Mouse (Mus musculus) hindbrain, embryonic 11.5 days (tissue): ENCODE measurements around the gene Sipa1l3. TPM values are rescaled to one million over a fixed set of nuclear protein-coding genes. Genes with fewer than 3 reads are reported as not detected.
A peak's percentile ranks its signal among the peaks of the same experiment; 100 is the strongest.

Experiments
- ATAC-seq: fragments of 200-750 bp; cut with Nextera tagmentation; 2 replicates; pipeline ENCODE4 v1.8.0; 2017; ENCODE audit warnings: mild to moderate bottlenecking, moderate TSS enrichment, moderate library complexity; ENCODE audit not compliant: low FRiP score
- DNase-seq: peaks from one replicate; pipeline ENCODE4 v3.0.0-alpha.2; 2015; ENCODE audit warnings: low spot score
- H3K27ac ChIP-seq: fragments of 300-500 bp; sonication (generic); 2 replicates; pipeline ENCODE4 v1.5.1; 2014; ENCODE audit warnings: mild to moderate bottlenecking, low read depth, low read length
- H3K27me3 ChIP-seq: fragments of 300-500 bp; sonication (generic); 2 replicates; pipeline ENCODE4 v1.6.1; 2014; ENCODE audit warnings: mild to moderate bottlenecking, low read length, moderate library complexity, mixed read lengths; ENCODE audit not compliant: control insufficient read depth, insufficient read depth
- H3K36me3 ChIP-seq: fragments of 300-500 bp; sonication (generic); 2 replicates; pipeline ENCODE4 v1.6.1; 2014; ENCODE audit warnings: mild to moderate bottlenecking, low read length, moderate library complexity, mixed read lengths; ENCODE audit not compliant: control insufficient read depth, insufficient read depth
- H3K4me1 ChIP-seq: fragments of 300-500 bp; sonication (generic); replicated peaks from 2 replicates; pipeline ENCODE4 v1.6.1; 2014; ENCODE audit warnings: low read length, mixed read lengths; ENCODE audit not compliant: control insufficient read depth, insufficient read depth
- H3K4me2 ChIP-seq: fragments of 300-500 bp; sonication (generic); replicated peaks from 2 replicates; pipeline ENCODE4 v1.6.1; 2014; ENCODE audit warnings: mild to moderate bottlenecking, low read depth, low read length
- H3K4me3 ChIP-seq: fragments of 300-500 bp; sonication (generic); 2 replicates; pipeline ENCODE4 v1.5.1; 2014; ENCODE audit warnings: low read depth, low read length
- H3K9ac ChIP-seq: fragments of 300-500 bp; sonication (generic); 2 replicates; pipeline ENCODE4 v1.6.1; 2014; ENCODE audit warnings: low read depth, low read length
- H3K9me3 ChIP-seq: fragments of 300-500 bp; sonication (generic); 2 replicates; pipeline ENCODE4 v1.6.1; 2016; ENCODE audit warnings: low read length; ENCODE audit not compliant: control insufficient read depth
- WGBS: fragments of 180-500 bp; shearing (Covaris S2); extraction: QIAGEN DNeasy Blood & Tissue Kit; methylation state at CpG from one replicate; pipeline ENCODE4 v1.1.7; 2014; 5-methylcytosine and 5-hydroxymethylcytosine counted together
- polyA plus RNA-seq: library from polyadenylated mRNA; unstranded; fragments of >200 nt; fragmentation: Nextera tagmentation; extraction: Ambion mirVana; gene quantifications from 2 replicates; pipeline ENCODE4 v1.2.1, GENCODE M21; 2014

Sipa1l3 gene
- polyA plus RNA-seq, 1 experiment from 2014 or later, result 11.2 TPM

DNA sequence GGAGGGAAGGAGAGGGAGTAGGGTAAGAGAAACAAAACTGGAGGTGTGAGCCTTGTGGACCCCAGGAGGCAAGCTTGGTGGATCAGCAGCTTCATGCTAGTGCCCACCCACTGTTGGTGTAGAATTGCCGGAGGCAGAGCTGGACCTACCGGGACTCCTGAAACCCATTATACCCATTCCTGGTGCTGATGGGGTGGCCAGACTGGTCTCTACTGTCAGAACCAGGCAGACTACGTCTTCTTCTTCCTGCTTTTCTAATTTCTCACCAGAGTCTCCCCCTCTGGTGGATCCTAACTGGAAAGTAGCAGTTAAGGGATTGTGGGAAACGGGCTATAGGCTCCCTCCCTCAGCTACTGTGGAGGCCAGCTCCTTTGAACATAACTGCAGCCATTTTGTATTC lies 23.2 kb upstream of the Sipa1l3 start:
- H3K4me3 ChIP-seq, result no peak overlapping the region
- ATAC-seq, result no peak
- no peaks in the 10 kb centered on the region for H3K36me3 ChIP-seq
- H3K27me3 ChIP-seq, result no peaks in the 10 kb centered on the region
- no peak overlapping the region for H3K9ac ChIP-seq
- no peak overlapping the region for H3K27ac ChIP-seq
- no peak overlapping the region for H3K4me2 ChIP-seq
- 85% methylated on average over 4 of the region's 4 CpGs for whole genome bisulfite sequencing
- H3K9me3 ChIP-seq, result no peaks in the 10 kb centered on the region
- H3K4me1 ChIP-seq, result no peaks in the 10 kb centered on the region
- DNase-seq, result no peak

DNA sequence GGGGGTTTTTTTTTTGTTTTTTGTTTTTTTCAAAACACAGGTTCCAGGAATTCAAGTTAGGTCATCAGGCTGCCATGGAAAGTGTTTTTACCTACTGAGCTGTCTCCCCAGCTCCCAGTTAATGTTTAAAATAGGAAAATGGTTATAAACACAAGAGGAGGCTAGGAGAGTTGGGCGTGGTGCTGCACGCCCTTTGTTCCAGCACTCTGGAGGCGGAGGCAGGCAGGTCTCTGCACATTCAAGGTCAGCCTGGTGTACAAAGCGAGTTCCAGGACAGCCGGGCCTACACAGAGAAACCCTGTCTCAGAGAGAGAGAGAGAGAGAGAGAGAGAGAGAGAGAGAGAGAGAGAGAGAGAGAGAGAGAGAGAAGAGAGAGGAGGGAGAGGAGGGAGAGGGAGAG lies 22.7 kb upstream of the Sipa1l3 start:
- 95% methylated on average over 5 of the region's 5 CpGs for WGBS
- no peaks in the 10 kb centered on the region for H3K4me1 ChIP-seq
- DNase-seq (no peak), ATAC-seq (no peak)
- no peaks in the 10 kb centered on the region for H3K9me3 ChIP-seq
- H3K4me2 ChIP-seq, result no peak overlapping the region
- H3K4me3 ChIP-seq, result no peak overlapping the region
- H3K36me3 ChIP-seq, result no peaks in the 10 kb centered on the region
- H3K27ac ChIP-seq, result no peak overlapping the region
- H3K27me3 ChIP-seq, result no peaks in the 10 kb centered on the region
- no peak overlapping the region for H3K9ac ChIP-seq

DNA sequence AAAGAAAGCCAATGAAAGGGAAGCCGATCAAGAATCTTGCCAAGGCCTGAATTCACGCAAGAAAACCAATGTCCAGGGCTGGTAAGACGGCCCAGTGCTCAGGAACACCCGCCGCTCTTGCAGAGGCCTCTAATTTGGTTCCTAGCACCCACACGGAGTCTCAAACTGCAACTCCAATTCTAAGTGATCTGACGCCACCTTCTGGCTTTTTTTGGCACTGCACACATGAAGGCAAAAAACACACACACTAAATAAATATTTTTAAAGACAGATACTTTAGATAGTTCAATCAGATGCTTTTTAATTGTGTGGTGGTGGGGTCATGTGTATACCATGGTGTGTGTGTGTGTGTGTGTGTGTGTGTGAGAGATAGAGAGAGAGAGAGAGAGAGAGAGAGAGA lies 22.2 kb upstream of the Sipa1l3 start:
- Histone ChIP-seq H3K27ac (no peak overlapping the region), H3K9ac (no peak overlapping the region), H3K36me3 (no peaks in the 10 kb centered on the region), H3K27me3 (no peaks in the 10 kb centered on the region), H3K4me2 (no peak overlapping the region), H3K4me3 (no peak overlapping the region), H3K4me1 (no peaks in the 10 kb centered on the region), H3K9me3 (no peaks in the 10 kb centered on the region)
- DNase-seq (no peak), ATAC-seq (no peak)
- 90% methylated on average over 7 of the region's 7 CpGs for WGBS

GRCm38 (mm10) chr7:29523700-29524099 lies 5.3 kb upstream of the Sipa1l3 start:
- ATAC-seq (no peak), DNase-seq (peak; percentile 83)
- no peaks in the 10 kb centered on the region for H3K4me1 ChIP-seq
- H3K27ac ChIP-seq, result no peak overlapping the region
- H3K9ac ChIP-seq, result no peak overlapping the region
- H3K4me3 ChIP-seq, result no peak overlapping the region
- H3K9me3 ChIP-seq, result no peaks in the 10 kb centered on the region
- no peak overlapping the region for H3K4me2 ChIP-seq
- H3K27me3 ChIP-seq, result no peaks in the 10 kb centered on the region
- no peaks in the 10 kb centered on the region for H3K36me3 ChIP-seq
- 2% methylated on average over 5 of the region's 5 CpGs for WGBS

GRCm38 (mm10) chr7:29521841-29522575 lies 3.6 kb upstream of the Sipa1l3 start:
- no peak for ATAC-seq
- no peak overlapping the region for H3K9ac ChIP-seq
- WGBS, result 63% methylated on average over 5 of the region's 5 CpGs
- H3K4me2 ChIP-seq, result no peak overlapping the region
- H3K36me3 ChIP-seq, result no peaks in the 10 kb centered on the region
- no peak overlapping the region for H3K27ac ChIP-seq
- H3K4me1 ChIP-seq, result no peaks in the 10 kb centered on the region
- H3K4me3 ChIP-seq, result no peak overlapping the region
- H3K27me3 ChIP-seq, result no peaks in the 10 kb centered on the region
- no peaks in the 10 kb centered on the region for H3K9me3 ChIP-seq
- DNase-seq, result peak; percentile 85

DNA sequence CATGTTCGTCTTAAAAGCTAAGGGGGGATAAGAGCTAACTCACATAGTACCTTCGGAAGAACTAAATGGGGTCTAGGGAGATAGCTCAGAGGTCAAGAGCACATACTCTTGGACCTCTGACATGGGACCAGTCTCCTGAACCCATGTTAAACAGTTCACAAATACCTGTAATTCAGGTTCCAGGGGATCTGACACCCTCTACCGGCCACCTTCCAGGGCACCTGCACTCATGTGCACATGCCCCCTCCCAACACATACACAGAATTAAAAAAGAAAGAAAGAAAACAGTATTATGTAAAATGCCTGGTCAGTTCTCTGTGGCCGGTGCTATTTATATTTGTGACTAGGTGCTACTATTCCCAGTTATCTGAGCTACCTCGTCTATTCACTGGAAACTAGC lies 2.9 kb upstream of the Sipa1l3 start:
- DNase-seq, result no peak
- 70% methylated on average over 5 of the region's 5 CpGs for WGBS
- H3K4me3 ChIP-seq, result no peak overlapping the region

GRCm38 (mm10) chr7:29520794-29521193 lies 2.4 kb upstream of the Sipa1l3 start:
- H3K4me2 ChIP-seq, result no peak overlapping the region
- H3K4me3 ChIP-seq, result no peak overlapping the region
- no peak overlapping the region for H3K27ac ChIP-seq
- 88% methylated on average over 2 of the region's 2 CpGs for WGBS
- ATAC-seq (no peak), DNase-seq (no peak)
- H3K9me3 ChIP-seq, result no peaks in the 10 kb centered on the region
- no peak overlapping the region for H3K9ac ChIP-seq
- H3K4me1 ChIP-seq, result no peaks in the 10 kb centered on the region; the same call in 1 of the 2 replicates
- H3K36me3 ChIP-seq, result no peaks in the 10 kb centered on the region
- H3K27me3 ChIP-seq, result no peaks in the 10 kb centered on the region

More for the DNA sequence above, 2.9 kb upstream of the Sipa1l3 start:
- no peaks in the 10 kb centered on the region for H3K9me3 ChIP-seq
- ATAC-seq, result no peak
- no peaks in the 10 kb centered on the region for H3K36me3 ChIP-seq
- H3K9ac ChIP-seq, result no peak overlapping the region
- H3K27ac ChIP-seq, result no peak overlapping the region
- no peak overlapping the region for H3K4me2 ChIP-seq
- H3K27me3 ChIP-seq, result no peaks in the 10 kb centered on the region
- H3K4me1 ChIP-seq, result no peaks in the 10 kb centered on the region; the same call in 1 of the 2 replicates

DNA sequence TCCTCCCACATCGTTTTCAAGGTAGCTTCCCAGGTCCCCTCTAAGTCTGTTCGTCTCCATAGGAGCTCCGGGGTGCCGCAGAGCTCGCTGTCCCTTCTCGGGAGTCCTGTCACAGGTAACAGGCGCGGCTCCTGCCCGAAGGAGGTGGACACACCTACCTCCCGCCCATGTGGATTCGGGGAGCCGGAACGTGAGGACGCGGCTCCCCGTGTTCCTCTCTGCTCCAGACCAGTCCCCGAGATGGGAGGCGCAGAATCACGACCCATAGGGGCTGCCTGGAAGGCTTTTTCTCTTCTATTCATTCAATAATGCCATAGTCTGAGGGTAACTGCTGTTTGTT lies 740 bp upstream of the Sipa1l3 start:
- WGBS, result under 1% methylated on average over 19 of the region's 19 CpGs
- Histone ChIP-seq H3K4me2 (peak overlapping the region; percentile 93), H3K4me1 (no peaks in the 10 kb centered on the region; the same call in 1 of the 2 replicates), H3K27ac (no peak overlapping the region), H3K9me3 (no peaks in the 10 kb centered on the region), H3K4me3 (peak overlapping the region; percentile 71), H3K9ac (peak overlapping the region; percentile 71), H3K27me3 (no peaks in the 10 kb centered on the region), H3K36me3 (no peaks in the 10 kb centered on the region)
- ATAC-seq, result peak; percentile 44
- no peak for DNase-seq

DNA sequence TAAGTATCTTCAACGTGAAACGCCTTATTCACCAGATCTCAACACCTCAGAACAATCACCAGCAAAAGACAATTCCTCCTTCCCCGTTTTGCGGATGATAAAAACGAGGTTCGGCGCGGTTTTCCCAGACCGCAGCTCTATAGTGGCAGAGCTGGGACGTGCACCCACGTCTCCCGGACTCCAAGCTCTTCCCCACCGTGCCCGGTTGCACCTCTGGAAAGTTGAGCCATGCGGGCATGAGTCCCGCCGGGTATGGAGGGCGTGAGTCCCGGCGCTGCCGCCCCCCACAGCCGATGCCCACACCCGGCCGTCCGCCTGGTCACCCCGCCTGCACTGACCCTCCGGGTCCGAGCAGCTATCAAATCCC lies 404 bp downstream of the Sipa1l3 start:
- no peaks in the 10 kb centered on the region for H3K9me3 ChIP-seq
- peak overlapping the region; percentile 71 for H3K4me3 ChIP-seq
- H3K27ac ChIP-seq, result no peak overlapping the region
- H3K36me3 ChIP-seq, result no peaks in the 10 kb centered on the region
- under 1% methylated on average over 28 of the region's 28 CpGs for WGBS
- H3K4me1 ChIP-seq, result no peaks in the 10 kb centered on the region; the same call in 1 of the 2 replicates
- DNase-seq, result no peak
- peak overlapping the region; percentile 73 for H3K9ac ChIP-seq
- peak overlapping the region; percentile 59 for H3K4me2 ChIP-seq
- ATAC-seq, result no peak
- H3K27me3 ChIP-seq, result no peaks in the 10 kb centered on the region
